15 mouse cellular contexts compared by ENCODE assay signal in the genomic region with DNA sequence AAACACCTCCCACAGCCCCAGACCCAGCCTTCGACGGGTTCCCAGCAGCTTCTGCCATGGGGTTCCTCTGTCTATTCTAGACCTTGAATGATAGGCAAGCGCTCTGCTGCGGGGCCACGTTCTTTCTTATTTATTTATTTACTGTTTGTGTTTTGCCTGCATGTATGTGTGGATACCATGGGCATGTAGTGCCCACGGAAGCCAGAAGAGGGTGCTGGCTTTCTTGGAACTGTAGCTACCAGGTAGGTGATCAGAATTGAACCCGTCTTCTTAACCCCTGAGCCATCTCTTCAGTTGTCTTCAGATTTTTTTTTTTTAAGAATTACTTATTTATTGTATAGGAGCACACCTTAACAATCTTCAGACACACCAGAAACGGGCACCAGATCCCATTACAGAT. TPM values are rescaled to one million over a fixed set of nuclear protein-coding genes. Genes with fewer than 3 reads are reported as not detected.
DNase-seq lines count a peak whose midpoint lies in the region; ATAC-seq and TF ChIP-seq lines count a peak whose summit lies in the region.
"Had no signal": no experiment of that assay in that cellular context is flagged by ENCODE, and none has a peak within 500 bp of the region (broad histone marks: within the 10 kb centered on the region; RNA-seq: fewer than 3 reads in every experiment).

No protein-coding gene starts in this region.

- no peaks in the 10 kb centered on the region for H3K4me1 ChIP-seq in forebrain, postnatal 0 days (ENCODE audit: insufficient read depth)
- H3K4me1 ChIP-seq in forebrain, embryonic 10.5 days, result peaks cover 17% of the 10 kb centered on the region
- peaks cover 0 to 13% of the 10 kb centered on the region in 2 experiments; a peak in 3 of 4 replicates for H3K4me1 ChIP-seq in liver, embryonic 14.5 days (replicated peaks; ENCODE audit: control insufficient read depth in 2 of 2, insufficient read depth in 2 of 2, low read length in 1 of 2)
- H3K4me1 ChIP-seq in liver, embryonic 12.5 days, result peaks cover 14% of the 10 kb centered on the region
- peaks cover 4% of the 10 kb centered on the region for H3K4me1 ChIP-seq in ES-Bruce4 (ENCODE audit: control insufficient read depth, insufficient read depth, low read length)

- ATAC-seq in forebrain, postnatal 0 days, result no peak
- ATAC-seq in liver, embryonic 14.5 days (ENCODE audit: insufficient read depth), result no peak
- ATAC-seq in liver, embryonic 12.5 days, result no peak
- 0 out of 2 replicates have a peak, but pooled peaks have one; percentile 37 for ATAC-seq in erythroid progenitor cell, adult 5-6 weeks (replicated peaks; ENCODE audit: low FRiP score, poor library complexity, severe bottlenecking)
- ATAC-seq: Patski had no signal

- no peak overlapping the region for H3K4me2 ChIP-seq in forebrain, postnatal 0 days (ENCODE audit: low read depth)
- no peak overlapping the region for H3K4me2 ChIP-seq in liver, embryonic 14.5 days (ENCODE audit: low read depth)
- no peak overlapping the region for H3K4me2 ChIP-seq in liver, embryonic 12.5 days
- H3K4me2 ChIP-seq: hindbrain, embryonic 14.5 days had no signal

- intact Hi-C loops in gastrocnemius, postnatal 36 days (cut with DNase I), result no loop called here

- no peaks in the 10 kb centered on the region for H3K9me3 ChIP-seq in forebrain, postnatal 0 days (ENCODE audit: low read length)
- H3K9me3 ChIP-seq in forebrain, embryonic 10.5 days, result no peaks in the 10 kb centered on the region
- no peaks in the 10 kb centered on the region for H3K9me3 ChIP-seq in liver, embryonic 14.5 days (ENCODE audit: control insufficient read depth, low read length)
- H3K9me3 ChIP-seq in liver, embryonic 12.5 days (replicated peaks), result no peaks in the 10 kb centered on the region
- no peaks in the 10 kb centered on the region for H3K9me3 ChIP-seq in ES-Bruce4 (replicated peaks; ENCODE audit: control insufficient read depth, insufficient read depth, low read length, poor library complexity, severe bottlenecking)

- 87% methylated on average over 8 of the region's 8 CpGs for WGBS in forebrain, postnatal 0 days
- 82% methylated on average over 8 of the region's 8 CpGs for WGBS in forebrain, embryonic 10.5 days
- 71% methylated on average over 8 of the region's 8 CpGs for WGBS in liver, embryonic 14.5 days (ENCODE audit: insufficient replicate concordance)
- WGBS in liver, embryonic 12.5 days (ENCODE audit: insufficient replicate concordance), result 69% methylated on average over 8 of the region's 8 CpGs

- no peak for TF ChIP-seq EP300 in liver, embryonic 14.5 days (IDR thresholded peaks at IDR 0.05; ENCODE audit: low read depth)
- TF ChIP-seq EP300 in ES-Bruce4 (IDR thresholded peaks at IDR 0.05; ENCODE audit: insufficient read depth, low read depth, low read length), result no peak

- no peak overlapping the region for H3K4me3 ChIP-seq in forebrain, postnatal 0 days (ENCODE audit: low read depth, low read length)
- H3K4me3 ChIP-seq in forebrain, embryonic 10.5 days, result no peak overlapping the region
- H3K4me3 ChIP-seq in liver, embryonic 14.5 days (ENCODE audit: insufficient read depth in 1 of 2, low read depth in 2 of 2, low read length in 2 of 2), result no peak overlapping the region
- H3K4me3 ChIP-seq in liver, embryonic 12.5 days, result no peak overlapping the region
- no peak overlapping the region for H3K4me3 ChIP-seq in ES-Bruce4 (ENCODE audit: low read depth, low read length)

- DNase-seq in forebrain, postnatal 0 days, result no peak
- no peak for DNase-seq in forebrain, embryonic 10.5 days (ENCODE audit: extremely low spot score, low spot score)
- DNase-seq in liver, embryonic 14.5 days (ENCODE audit: low read depth in 3 of 3, low spot score in 3 of 3), result no peak
- DNase-seq in layer of hippocampus, adult 18-20 months (ENCODE audit: low spot score in 2 of 2), result no peak
- DNase-seq in gastrocnemius, postnatal 36 days, result no peak
- DNase-seq: cerebellum, postnatal 10 days; heart, adult 18-20 months; kidney, adult 9 months; left cerebral cortex, postnatal 4 days; right cerebral cortex, postnatal 25 days had no signal

- no peaks in the 10 kb centered on the region for H3K27me3 ChIP-seq in forebrain, postnatal 0 days (ENCODE audit: insufficient read depth, low read length)
- H3K27me3 ChIP-seq in forebrain, embryonic 10.5 days (ENCODE audit: poor library complexity, severe bottlenecking), result no peaks in the 10 kb centered on the region
- no peaks in the 10 kb centered on the region for H3K27me3 ChIP-seq in liver, embryonic 14.5 days (ENCODE audit: control insufficient read depth, insufficient read depth, low read length)
- no peaks in the 10 kb centered on the region for H3K27me3 ChIP-seq in liver, embryonic 12.5 days (replicated peaks)
- no peaks in the 10 kb centered on the region for H3K27me3 ChIP-seq in ES-Bruce4 (ENCODE audit: control insufficient read depth, insufficient read depth, low read length, poor library complexity, severe bottlenecking)
- H3K27me3 ChIP-seq: Patski had no signal

- 0 out of 2 replicates have a peak, but pooled peaks have one; percentile 16 for TF ChIP-seq CTCF in forebrain, postnatal 0 days (IDR thresholded peaks at IDR 0.05; ENCODE audit: low read depth)
- TF ChIP-seq CTCF in liver, embryonic 14.5 days (IDR thresholded peaks at IDR 0.05; ENCODE audit: low read depth), result peak; percentile 64
- TF ChIP-seq CTCF in ES-Bruce4 (IDR thresholded peaks at IDR 0.05; ENCODE audit: low read depth, low read length), result peak; percentile 16

- no peak overlapping the region for H3K9ac ChIP-seq in forebrain, postnatal 0 days
- H3K9ac ChIP-seq in liver, embryonic 14.5 days (replicated peaks), result no peak overlapping the region
- no peak overlapping the region for H3K9ac ChIP-seq in liver, embryonic 12.5 days
- no peak overlapping the region for H3K9ac ChIP-seq in ES-Bruce4 (ENCODE audit: low read depth, poor library complexity, severe bottlenecking)
- H3K9ac ChIP-seq: hindbrain, embryonic 14.5 days had no signal

- H3K27ac ChIP-seq in forebrain, postnatal 0 days (ENCODE audit: low read depth, low read length), result no peak overlapping the region
- H3K27ac ChIP-seq in forebrain, embryonic 10.5 days, result no peak overlapping the region
- H3K27ac ChIP-seq in liver, embryonic 14.5 days, result no peak overlapping the region
- no peak overlapping the region for H3K27ac ChIP-seq in liver, embryonic 12.5 days
- H3K27ac ChIP-seq in ES-Bruce4 (ENCODE audit: insufficient read depth, low read length), result no peak overlapping the region
- H3K27ac ChIP-seq: hindbrain, embryonic 14.5 days had no signal

- peaks cover 11% of the 10 kb centered on the region for H3K36me3 ChIP-seq in forebrain, postnatal 0 days (ENCODE audit: insufficient read depth)
- H3K36me3 ChIP-seq in forebrain, embryonic 10.5 days (replicated peaks), result no peaks in the 10 kb centered on the region
- no peaks in the 10 kb centered on the region for H3K36me3 ChIP-seq in liver, embryonic 14.5 days (replicated peaks; ENCODE audit: control insufficient read depth, insufficient read depth, low read depth)
- H3K36me3 ChIP-seq in liver, embryonic 12.5 days, result peaks cover 17% of the 10 kb centered on the region; the same call in 1 of the 2 replicates
- no peaks in the 10 kb centered on the region for H3K36me3 ChIP-seq in ES-Bruce4 (ENCODE audit: control insufficient read depth, insufficient read depth, low read length, poor library complexity, severe bottlenecking)

- no peak for TF ChIP-seq POLR2A in ES-Bruce4 (IDR thresholded peaks at IDR 0.05; ENCODE audit: insufficient read depth, low read length)

RNA-seq across cellular contexts. Expression of gene A4galt, which starts 46.7 kb away (rescaled TPM):
- 3.3 and 11.6 TPM in 2 replicates for total RNA-seq in forebrain, postnatal 0 days (2014; rRNA removed)
- 3.7 and 4.9 TPM in 2 replicates for polyA plus RNA-seq in forebrain, postnatal 0 days (2015; fragmentation: Nextera tagmentation; extraction: Ambion mirVana)
- polyA plus RNA-seq in forebrain, embryonic 10.5 days (2016; fragmentation: Nextera tagmentation; extraction: Ambion mirVana), result 0.53 and 0.59 TPM in 2 replicates
- 0.05 and 0.07 TPM in 2 replicates for polyA plus RNA-seq in liver, embryonic 14.5 days (2012; rRNA removed)
- 0.08 TPM in 1 of 2 replicates, not detected in the other for polyA plus RNA-seq in liver, embryonic 14.5 days (2014; fragmentation: Nextera tagmentation; extraction: Ambion mirVana)
- polyA plus RNA-seq in liver, embryonic 12.5 days (2016; fragmentation: Nextera tagmentation; extraction: Ambion mirVana), result 0.08 TPM in 2 replicates
- 38.1 and 38.2 TPM in 2 replicates for polyA plus RNA-seq in ES-Bruce4 (2011; ENCODE audit: insufficient read depth, insufficient read length, low read depth, missing spikeins)
- total RNA-seq in erythroid progenitor cell, adult 5-6 weeks (2015; ENCODE audit: low replicate concordance), result 0.84 and 1.8 TPM in 2 replicates
- total RNA-seq in erythroid progenitor cell, adult 5-6 weeks (2017; ENCODE audit: low replicate concordance), result not detected in 2 replicates
- 1 to 10 TPM; 3.0 to 3.5 TPM for total RNA-seq in layer of hippocampus, adult 18-20 months (2021)
- 1 to 10 TPM; 2.4 to 3.5 TPM for total RNA-seq in gastrocnemius, postnatal 36 days (2021)

RNA-seq across cellular contexts. Expression of gene Arfgap3, which starts 51.7 kb away (rescaled TPM):
- 41.0 and 41.2 TPM in 2 replicates for total RNA-seq in forebrain, postnatal 0 days (2014; rRNA removed)
- 32.0 and 33.7 TPM in 2 replicates for polyA plus RNA-seq in forebrain, postnatal 0 days (2015; fragmentation: Nextera tagmentation; extraction: Ambion mirVana)
- 24.4 TPM in 2 replicates for polyA plus RNA-seq in forebrain, embryonic 10.5 days (2016; fragmentation: Nextera tagmentation; extraction: Ambion mirVana)
- polyA plus RNA-seq in liver, embryonic 14.5 days (2012; rRNA removed), result 10.1 and 10.9 TPM in 2 replicates
- 15.3 and 16.6 TPM in 2 replicates for polyA plus RNA-seq in liver, embryonic 14.5 days (2014; fragmentation: Nextera tagmentation; extraction: Ambion mirVana)
- 16.2 and 19.9 TPM in 2 replicates for polyA plus RNA-seq in liver, embryonic 12.5 days (2016; fragmentation: Nextera tagmentation; extraction: Ambion mirVana)
- polyA plus RNA-seq in ES-Bruce4 (2011; ENCODE audit: insufficient read depth, insufficient read length, low read depth, missing spikeins), result 10.0 and 11.9 TPM in 2 replicates
- total RNA-seq in erythroid progenitor cell, adult 5-6 weeks (2015; ENCODE audit: low replicate concordance), result 19.3 and 50.5 TPM in 2 replicates
- 43.3 and 60.3 TPM in 2 replicates for total RNA-seq in erythroid progenitor cell, adult 5-6 weeks (2017; ENCODE audit: low replicate concordance)
- 10 to 100 TPM; 19.1 to 20.1 TPM for total RNA-seq in layer of hippocampus, adult 18-20 months (2021)
- 1 to 10 TPM; 5.7 to 6.1 TPM for total RNA-seq in gastrocnemius, postnatal 36 days (2021)
